Mouse (Mus musculus) erythroblast, embryonic 14.5 days (primary cell): Measurements from ENCODE around the gene Rnps1.

Source experiments
- GATA1 ChIP-seq: IDR thresholded peaks from 2 replicates; pipeline ENCODE4 v1.6.1; 2012; ENCODE audit warnings: low read length, inconsistent platforms, mixed read lengths
- TAL1 ChIP-seq: IDR thresholded peaks from 3 replicates; pipeline ENCODE4 v1.6.1; 2012; ENCODE audit warnings: low read length, inconsistent platforms, mixed read lengths

GRCm38 (mm10) chr17:24462932-24463331, 48.6 kb downstream of the Rnps1 start:
- TF ChIP-seq GATA1: no peak
- no peak for TF ChIP-seq TAL1
